Mouse (Mus musculus) embryonic facial prominence, embryonic 13.5 days (tissue): ENCODE results near the gene Ctxn2. TPM values are rescaled to one million over a fixed set of nuclear protein-coding genes. Genes with fewer than 3 reads are reported as not detected.

Source experiments
- ATAC-seq: fragments of 200-750 bp; cut with Nextera tagmentation; 2 replicates; pipeline ENCODE4 v1.8.0; 2017; ENCODE audit warnings: low read depth; ENCODE audit not compliant: insufficient number of reproducible peaks, insufficient read depth, low FRiP score, low TSS enrichment
- H3K27ac ChIP-seq: fragments of 300-500 bp; sonication (generic); 2 replicates; pipeline ENCODE4 v1.5.1; 2015; ENCODE audit warnings: moderate library complexity, mild to moderate bottlenecking, inconsistent platforms
- H3K27me3 ChIP-seq: fragments of 300-500 bp; sonication (generic); 2 replicates; pipeline ENCODE4 v1.6.1; 2015; ENCODE audit warnings: mild to moderate bottlenecking, inconsistent platforms
- H3K36me3 ChIP-seq: fragments of 300-500 bp; sonication (generic); 2 replicates; pipeline ENCODE4 v1.6.1; 2015; ENCODE audit warnings: mild to moderate bottlenecking, inconsistent platforms
- H3K4me1 ChIP-seq: fragments of 300-500 bp; sonication (generic); 2 replicates; pipeline ENCODE4 v1.6.1; 2015; ENCODE audit warnings: inconsistent platforms
- H3K4me2 ChIP-seq: fragments of 300-500 bp; sonication (generic); 2 replicates; pipeline ENCODE4 v1.6.1; 2015; ENCODE audit warnings: moderate library complexity, mild to moderate bottlenecking, inconsistent platforms
- H3K4me3 ChIP-seq: fragments of 300-500 bp; sonication (generic); 2 replicates; pipeline ENCODE4 v1.5.1; 2015; ENCODE audit warnings: mild to moderate bottlenecking, inconsistent platforms
- H3K9ac ChIP-seq: fragments of 300-500 bp; sonication (generic); 2 replicates; pipeline ENCODE4 v1.6.1; 2015; ENCODE audit warnings: mild to moderate bottlenecking, inconsistent platforms
- H3K9me3 ChIP-seq: fragments of 300-500 bp; sonication (generic); 2 replicates; pipeline ENCODE4 v1.6.1; 2016; ENCODE audit warnings: inconsistent platforms
- WGBS: fragments of 180-500 bp; shearing (Covaris S2); methylation state at CpG from one replicate; pipeline ENCODE4 v1.1.7; 2015; ENCODE audit warnings: mixed read lengths; 5-methylcytosine and 5-hydroxymethylcytosine counted together
- polyA plus RNA-seq: library from polyadenylated mRNA; unstranded; fragments of >200 nt; fragmentation: Nextera tagmentation; extraction: Ambion mirVana; gene quantifications from 2 replicates; pipeline ENCODE4 v1.2.1, GENCODE M21; 2015

The Ctxn2 gene
- polyA plus RNA-seq, 1 experiment from 2014 or later: not detected

GRCm38 (mm10) chr2:125134113-125134512 lies 2.4 kb upstream of the Ctxn2 start:
- Histone ChIP-seq H3K9me3 (no peaks in the 10 kb centered on the region), H3K27me3 (peaks cover 5% of the 10 kb centered on the region; the same call in 1 of the 2 replicates), H3K36me3 (no peaks in the 10 kb centered on the region), H3K27ac (no peak overlapping the region), H3K9ac (no peak overlapping the region), H3K4me3 (no peak overlapping the region), H3K4me1 (peaks cover 8% of the 10 kb centered on the region), H3K4me2 (no peak overlapping the region)
- ATAC-seq: no peak
- 34% methylated on average over 4 of the region's 4 CpGs for WGBS

GRCm38 (mm10) chr2:125136846-125137245 lies 354 bp downstream of the Ctxn2 start:
- peaks cover 5% of the 10 kb centered on the region; the same call in 1 of the 2 replicates for H3K27me3 ChIP-seq
- H3K4me1 ChIP-seq: peaks cover 8% of the 10 kb centered on the region
- no peaks in the 10 kb centered on the region for H3K9me3 ChIP-seq
- H3K9ac ChIP-seq: no peak overlapping the region
- ATAC-seq: no peak
- WGBS: 30% methylated on average over 7 of the region's 7 CpGs
- peak overlapping the region; percentile 59 for H3K4me2 ChIP-seq
- no peaks in the 10 kb centered on the region for H3K36me3 ChIP-seq
- no peak overlapping the region for H3K27ac ChIP-seq
- H3K4me3 ChIP-seq: peak overlapping the region; percentile 27; the same call in 1 of the 2 replicates

GRCm38 (mm10) chr2:125142336-125142735 lies 5.8 kb downstream of the Ctxn2 start:
- H3K4me1 ChIP-seq: no peaks in the 10 kb centered on the region
- no peak overlapping the region for H3K27ac ChIP-seq
- H3K36me3 ChIP-seq: no peaks in the 10 kb centered on the region
- H3K9ac ChIP-seq: no peak overlapping the region
- H3K4me2 ChIP-seq: no peak overlapping the region
- no peak for ATAC-seq
- H3K9me3 ChIP-seq: no peaks in the 10 kb centered on the region
- no peaks in the 10 kb centered on the region for H3K27me3 ChIP-seq
- H3K4me3 ChIP-seq: no peak overlapping the region

- no peak for ATAC-seq
- 74% methylated on average over 6 of the region's 6 CpGs for WGBS
Observed at GRCm38 (mm10) chr2:125152388-125152787, 15.9 kb downstream of the Ctxn2 start, which contains the start of gene Slc12a1. Gene Slc12a1 (plus strand): TSS chr2:125152505.

GRCm38 (mm10) chr2:125154294-125154693 lies 17.8 kb downstream of the Ctxn2 start:
- H3K27ac ChIP-seq: no peak overlapping the region
- WGBS: 77% methylated on average over 9 of the region's 9 CpGs

More at GRCm38 (mm10) chr2:125152388-125152787, 15.9 kb downstream of the Ctxn2 start, which contains the start of gene Slc12a1:
- Histone ChIP-seq H3K36me3 (no peaks in the 10 kb centered on the region), H3K4me2 (no peak within 1 kb of the TSS), H3K4me3 (no peak within 1 kb of the TSS), H3K9ac (no peak within 1 kb of the TSS), H3K4me1 (peaks cover 11% of the 10 kb centered on the region; the same call in 1 of the 2 replicates), H3K27ac (no peak within 1 kb of the TSS), H3K9me3 (no peaks in the 10 kb centered on the region), H3K27me3 (no peaks in the 10 kb centered on the region)

GRCm38 (mm10) chr2:125155504-125155903 lies 19.0 kb downstream of the Ctxn2 start:
- H3K9me3 ChIP-seq: no peaks in the 10 kb centered on the region
- H3K27me3 ChIP-seq: no peaks in the 10 kb centered on the region
- H3K9ac ChIP-seq: no peak overlapping the region
- peaks cover 11% of the 10 kb centered on the region; the same call in 1 of the 2 replicates for H3K4me1 ChIP-seq
- no peak overlapping the region for H3K27ac ChIP-seq
- no peak overlapping the region for H3K4me3 ChIP-seq
- H3K4me2 ChIP-seq: no peak overlapping the region
- no peak for ATAC-seq
- no peaks in the 10 kb centered on the region for H3K36me3 ChIP-seq
- WGBS: 3% methylated on average over 2 of the region's 2 CpGs

More at GRCm38 (mm10) chr2:125154294-125154693, 17.8 kb downstream of the Ctxn2 start:
- no peaks in the 10 kb centered on the region for H3K36me3 ChIP-seq
- H3K4me1 ChIP-seq: peaks cover 11% of the 10 kb centered on the region; the same call in 1 of the 2 replicates
- ATAC-seq: no peak
- no peak overlapping the region for H3K4me3 ChIP-seq
- no peak overlapping the region for H3K9ac ChIP-seq
- H3K4me2 ChIP-seq: no peak overlapping the region
- no peaks in the 10 kb centered on the region for H3K9me3 ChIP-seq
- H3K27me3 ChIP-seq: no peaks in the 10 kb centered on the region

- 72% methylated on average over 4 of the region's 4 CpGs for WGBS
Observed at GRCm38 (mm10) chr2:125162012-125162470, 25.5 kb downstream of the Ctxn2 start.

GRCm38 (mm10) chr2:125178225-125178798 lies 41.8 kb downstream of the Ctxn2 start:
- Histone ChIP-seq H3K9ac (no peak overlapping the region), H3K9me3 (no peaks in the 10 kb centered on the region), H3K4me1 (no peaks in the 10 kb centered on the region), H3K4me2 (no peak overlapping the region), H3K27me3 (no peaks in the 10 kb centered on the region), H3K27ac (no peak overlapping the region), H3K36me3 (no peaks in the 10 kb centered on the region), H3K4me3 (no peak overlapping the region)
- ATAC-seq: no peak
- 74% methylated on average over 7 of the region's 7 CpGs for WGBS

More at GRCm38 (mm10) chr2:125162012-125162470, 25.5 kb downstream of the Ctxn2 start:
- Histone ChIP-seq H3K4me1 (0 out of 2 replicates have a peak, but pooled peaks cover 3% of the 10 kb centered on the region), H3K4me3 (no peak overlapping the region), H3K27ac (no peak overlapping the region), H3K36me3 (no peaks in the 10 kb centered on the region), H3K9ac (no peak overlapping the region), H3K4me2 (no peak overlapping the region), H3K9me3 (no peaks in the 10 kb centered on the region), H3K27me3 (no peaks in the 10 kb centered on the region)
- ATAC-seq: no peak

GRCm38 (mm10) chr2:125187904-125188303 lies 51.4 kb downstream of the Ctxn2 start:
- Histone ChIP-seq H3K27ac (no peak overlapping the region), H3K4me1 (peaks cover 7% of the 10 kb centered on the region; the same call in 1 of the 2 replicates), H3K4me3 (no peak overlapping the region), H3K4me2 (no peak overlapping the region), H3K27me3 (peaks cover 11% of the 10 kb centered on the region), H3K36me3 (no peaks in the 10 kb centered on the region), H3K9me3 (no peaks in the 10 kb centered on the region; the same call in 1 of the 2 replicates), H3K9ac (no peak overlapping the region)
- 29% methylated on average over 11 of the region's 11 CpGs for WGBS
- no peak for ATAC-seq

GRCm38 (mm10) chr2:125189197-125189596 lies 52.7 kb downstream of the Ctxn2 start:
- Histone ChIP-seq H3K27ac (no peak overlapping the region), H3K4me2 (no peak overlapping the region), H3K4me3 (no peak overlapping the region), H3K9ac (no peak overlapping the region), H3K36me3 (no peaks in the 10 kb centered on the region), H3K9me3 (no peaks in the 10 kb centered on the region; the same call in 1 of the 2 replicates), H3K4me1 (peaks cover 7% of the 10 kb centered on the region; the same call in 1 of the 2 replicates), H3K27me3 (peaks cover 11% of the 10 kb centered on the region)
- 5% methylated on average over 2 of the region's 2 CpGs for WGBS
- no peak for ATAC-seq

GRCm38 (mm10) chr2:125192905-125193304 lies 56.4 kb downstream of the Ctxn2 start:
- H3K9me3 ChIP-seq: no peaks in the 10 kb centered on the region; the same call in 1 of the 2 replicates
- no peaks in the 10 kb centered on the region for H3K36me3 ChIP-seq
- H3K9ac ChIP-seq: no peak overlapping the region
- peaks cover 4% of the 10 kb centered on the region; the same call in 1 of the 2 replicates for H3K4me1 ChIP-seq
- H3K4me3 ChIP-seq: no peak overlapping the region
- no peak for ATAC-seq
- H3K27me3 ChIP-seq: peaks cover 11% of the 10 kb centered on the region
- H3K27ac ChIP-seq: no peak overlapping the region
- no peak overlapping the region for H3K4me2 ChIP-seq

- Histone ChIP-seq H3K9ac (no peak overlapping the region), H3K4me1 (no peaks in the 10 kb centered on the region), H3K9me3 (no peaks in the 10 kb centered on the region; the same call in 1 of the 2 replicates), H3K4me2 (no peak overlapping the region), H3K27ac (no peak overlapping the region), H3K4me3 (no peak overlapping the region), H3K27me3 (no peaks in the 10 kb centered on the region), H3K36me3 (no peaks in the 10 kb centered on the region)
- 44% methylated on average over 7 of the region's 7 CpGs for WGBS
- ATAC-seq: no peak
Observed at GRCm38 (mm10) chr2:125196771-125197170, 60.3 kb downstream of the Ctxn2 start.
